Mouse (Mus musculus): ENCODE measurements around the gene AC140267.1. TPM values are rescaled to one million over a fixed set of nuclear protein-coding genes. Genes with fewer than 3 reads are reported as not detected.

The AC140267.1 gene
- polyA plus RNA-seq, 1 experiment from 2014 or later, result not detected

DNA sequence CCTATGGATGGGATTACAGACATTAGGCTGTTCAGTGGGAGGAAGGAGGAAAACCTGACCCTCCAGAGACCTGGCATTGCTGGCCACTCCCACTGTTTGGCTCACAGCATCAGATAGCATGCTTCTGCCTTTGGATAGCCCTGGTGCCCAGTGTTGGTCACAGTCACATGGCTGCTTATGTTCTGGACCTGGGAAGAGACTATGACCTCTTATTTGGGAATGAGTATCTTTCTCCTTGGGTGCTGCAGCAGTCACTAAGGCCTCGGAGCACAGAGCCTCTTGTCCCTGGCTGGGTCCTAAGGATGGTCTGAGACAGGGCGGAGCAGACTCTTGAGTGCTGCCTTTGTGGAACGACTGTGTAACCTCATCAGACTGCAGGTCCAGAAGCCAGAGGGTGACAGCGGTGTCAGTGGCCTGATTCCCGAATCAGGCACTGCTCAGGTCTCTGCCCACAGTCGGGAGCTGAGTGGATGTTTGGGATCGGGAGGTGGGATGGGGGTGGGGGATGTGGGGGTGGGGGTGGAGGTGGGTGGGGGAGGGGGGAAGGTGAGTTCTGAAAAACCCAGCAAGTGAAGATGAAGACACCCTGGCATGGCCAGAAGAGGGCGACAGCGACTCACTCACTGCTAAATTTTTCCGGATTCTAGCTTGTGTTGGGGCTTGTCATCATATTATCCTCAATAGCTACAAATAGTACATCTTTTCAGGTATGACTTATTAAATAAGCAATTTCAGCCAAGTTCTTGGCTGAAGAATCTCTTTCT, 19.7 kb upstream of the AC140267.1 start:
- H3K9ac ChIP-seq, result no peak overlapping the region
- H3K27ac ChIP-seq, result no peak overlapping the region
- H3K9me3 ChIP-seq, result no peaks in the 10 kb centered on the region
- ATAC-seq (ENCODE audit: insufficient read depth, low FRiP score, low read depth), result no peak
- H3K4me1 ChIP-seq, result 0 out of 2 replicates have a peak, but pooled peaks cover 7% of the 10 kb centered on the region
- no peaks in the 10 kb centered on the region for H3K27me3 ChIP-seq (replicated peaks)
- H3K4me2 ChIP-seq, result no peak overlapping the region
- H3K4me3 ChIP-seq (replicated peaks), result no peak overlapping the region
- WGBS, result 10% methylated on average over 10 of the region's 10 CpGs
- H3K36me3 ChIP-seq, result peaks cover 20% of the 10 kb centered on the region; the same call in 1 of the 2 replicates

DNA sequence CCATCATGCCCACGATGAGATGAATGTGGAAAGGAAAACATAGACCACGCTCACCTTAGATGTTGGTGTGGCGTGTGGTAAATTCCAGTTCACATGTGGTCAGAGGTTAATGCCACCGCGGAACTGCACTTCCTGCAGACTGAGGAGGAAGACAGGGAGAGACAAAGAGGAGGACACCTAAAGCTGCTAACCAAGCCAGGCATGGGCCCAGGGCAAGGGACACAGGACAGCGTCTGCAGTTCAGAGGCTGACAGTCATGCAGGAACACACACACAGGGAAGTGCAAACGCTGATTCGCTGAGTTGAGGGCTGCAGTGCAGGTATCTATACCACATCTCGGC, 19.2 kb upstream of the AC140267.1 start:
- Histone ChIP-seq H3K4me3 (replicated peaks) (no peak overlapping the region), H3K9ac (no peak overlapping the region), H3K27ac (no peak overlapping the region), H3K27me3 (replicated peaks) (no peaks in the 10 kb centered on the region), H3K4me2 (no peak overlapping the region), H3K4me1 (0 out of 2 replicates have a peak, but pooled peaks cover 7% of the 10 kb centered on the region), H3K36me3 (peaks cover 18% of the 10 kb centered on the region; the same call in 1 of the 2 replicates), H3K9me3 (no peaks in the 10 kb centered on the region)
- whole genome bisulfite sequencing, result 53% methylated on average over 9 of the region's 9 CpGs
- ATAC-seq (ENCODE audit: insufficient read depth, low FRiP score, low read depth), result no peak

DNA sequence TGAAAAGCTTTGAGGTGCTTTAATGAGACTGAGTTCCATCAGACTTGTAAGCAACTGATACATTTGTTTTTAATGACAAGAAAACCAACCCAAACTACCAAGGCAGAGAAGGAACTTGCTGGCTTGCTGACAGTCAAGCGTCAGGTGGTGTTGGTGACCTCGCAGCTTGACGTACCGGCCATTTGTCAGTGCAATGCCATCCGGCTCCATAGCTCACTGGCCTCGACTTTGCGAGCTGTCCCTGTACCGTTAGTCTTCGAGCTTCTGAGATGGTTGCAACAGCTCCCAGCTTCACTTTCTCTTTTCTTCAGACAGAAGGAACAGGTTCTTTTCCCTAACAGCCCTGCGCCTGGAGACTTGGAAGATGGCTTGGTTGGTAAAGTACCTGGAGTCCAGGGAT, 18.2 kb upstream of the AC140267.1 start:
- H3K4me3 ChIP-seq (replicated peaks), result no peak overlapping the region
- 80% methylated on average over 10 of the region's 10 CpGs for WGBS
- no peak for ATAC-seq (ENCODE audit: insufficient read depth, low FRiP score, low read depth)
- H3K27ac ChIP-seq, result no peak overlapping the region
- H3K9me3 ChIP-seq, result no peaks in the 10 kb centered on the region
- H3K9ac ChIP-seq, result no peak overlapping the region
- H3K36me3 ChIP-seq, result 0 out of 2 replicates have a peak, but pooled peaks cover 7% of the 10 kb centered on the region
- H3K4me2 ChIP-seq, result no peak overlapping the region
- H3K27me3 ChIP-seq (replicated peaks), result no peaks in the 10 kb centered on the region
- H3K4me1 ChIP-seq, result 0 out of 2 replicates have a peak, but pooled peaks cover 7% of the 10 kb centered on the region

DNA sequence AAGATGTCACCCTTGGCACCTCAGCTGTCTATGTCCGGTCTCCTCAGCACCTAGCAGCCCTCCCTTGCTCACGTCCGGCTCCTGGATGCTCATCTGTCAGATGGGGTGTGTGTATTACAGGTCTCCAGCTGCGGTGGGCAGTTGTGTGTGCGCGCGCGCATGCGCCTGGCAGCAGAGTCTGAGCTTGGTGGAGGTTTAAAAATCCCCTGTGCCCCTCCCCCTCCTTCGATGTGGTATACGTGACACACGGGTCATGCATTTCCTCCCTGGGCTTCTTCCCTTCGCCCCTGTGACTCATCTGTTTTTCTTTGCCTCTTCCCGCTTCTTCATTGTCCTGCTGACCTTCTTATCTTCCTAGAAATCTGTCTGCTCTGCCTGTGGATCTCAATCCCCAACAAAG, 16.4 kb upstream of the AC140267.1 start:
- H3K4me3 ChIP-seq (replicated peaks), result no peak overlapping the region
- no peak overlapping the region for H3K27ac ChIP-seq
- H3K9me3 ChIP-seq, result no peaks in the 10 kb centered on the region
- H3K36me3 ChIP-seq, result no peaks in the 10 kb centered on the region
- H3K4me2 ChIP-seq, result peak overlapping the region; percentile 34
- H3K4me1 ChIP-seq, result 0 out of 2 replicates have a peak, but pooled peaks cover 7% of the 10 kb centered on the region
- H3K27me3 ChIP-seq (replicated peaks), result no peaks in the 10 kb centered on the region
- ATAC-seq (ENCODE audit: insufficient read depth, low FRiP score, low read depth), result no peak
- WGBS, result 20% methylated on average over 14 of the region's 14 CpGs
- H3K9ac ChIP-seq, result no peak overlapping the region

DNA sequence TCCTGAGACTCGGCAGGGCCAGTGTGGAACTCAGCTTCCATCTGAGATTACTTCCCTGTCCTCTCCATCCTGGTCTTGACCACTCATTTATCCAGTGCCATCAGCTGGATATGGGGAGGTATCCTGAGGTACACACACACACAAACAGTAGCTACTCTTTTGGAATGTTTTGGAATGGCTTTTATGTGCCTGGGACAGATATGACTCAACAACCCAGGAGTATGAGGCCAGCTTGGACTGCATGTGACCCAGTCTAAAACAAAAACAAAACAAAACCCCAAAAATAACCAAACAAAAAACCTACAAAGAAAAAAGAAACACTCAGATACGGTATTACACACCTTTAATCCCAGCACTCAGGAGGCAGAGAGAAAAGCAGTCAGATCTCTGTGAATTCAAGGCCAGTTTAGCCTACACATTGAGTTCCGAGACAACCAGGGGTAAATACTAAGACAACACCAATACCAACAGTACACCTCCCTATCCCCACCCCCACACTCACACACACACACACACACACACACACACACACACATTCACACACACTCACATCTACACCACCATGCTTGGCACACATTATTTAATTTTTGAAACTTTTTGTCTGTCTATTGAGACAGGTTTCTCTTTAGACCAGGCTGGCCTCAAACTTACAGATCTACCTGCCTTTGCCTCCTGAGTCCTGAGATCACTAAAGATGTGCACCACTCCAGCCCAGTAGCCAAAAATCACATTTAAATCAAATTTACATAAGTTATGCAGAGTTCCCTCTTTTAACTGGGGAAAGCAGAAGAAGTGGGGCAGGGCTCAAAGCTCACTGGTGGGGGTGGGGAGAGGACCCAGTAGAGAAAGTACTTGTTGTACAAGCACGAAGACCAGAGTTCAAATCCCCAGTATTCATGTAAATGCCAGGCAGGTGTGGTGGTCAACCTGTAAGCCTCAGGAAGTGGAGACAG, 15.7 kb upstream of the AC140267.1 start:
- Histone ChIP-seq H3K4me1 (0 out of 2 replicates have a peak, but pooled peaks cover 7% of the 10 kb centered on the region), H3K9ac (no peak overlapping the region), H3K4me3 (replicated peaks) (no peak overlapping the region), H3K4me2 (no peak overlapping the region), H3K9me3 (no peaks in the 10 kb centered on the region), H3K36me3 (no peaks in the 10 kb centered on the region), H3K27ac (no peak overlapping the region), H3K27me3 (replicated peaks) (no peaks in the 10 kb centered on the region)
- WGBS, result 60% methylated on average over 4 of the region's 4 CpGs
- ATAC-seq (ENCODE audit: insufficient read depth, low FRiP score, low read depth), result no peak

DNA sequence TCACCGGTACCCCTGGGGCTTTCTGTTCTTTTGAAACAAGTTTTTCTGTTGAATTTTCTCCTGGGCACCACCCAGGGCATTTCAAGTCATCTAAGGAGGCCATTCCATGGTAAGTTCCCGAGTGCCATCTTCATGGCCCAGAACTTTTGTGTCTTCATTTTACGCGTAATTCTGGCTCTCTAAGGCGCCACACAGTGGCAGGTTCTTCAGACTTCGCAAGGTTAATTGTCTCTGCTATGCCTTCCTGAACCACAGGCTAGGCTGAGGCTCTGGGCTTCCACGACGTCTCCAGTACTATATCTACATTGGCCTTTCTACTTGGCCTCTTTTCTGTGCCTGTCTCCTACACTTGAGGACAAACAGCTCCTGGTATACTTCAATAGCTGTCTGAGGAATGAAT, 14.6 kb upstream of the AC140267.1 start:
- Histone ChIP-seq H3K4me3 (replicated peaks) (no peak overlapping the region), H3K36me3 (no peaks in the 10 kb centered on the region), H3K27ac (no peak overlapping the region), H3K27me3 (replicated peaks) (no peaks in the 10 kb centered on the region), H3K9ac (no peak overlapping the region), H3K4me1 (0 out of 2 replicates have a peak, but pooled peaks cover 7% of the 10 kb centered on the region), H3K9me3 (no peaks in the 10 kb centered on the region), H3K4me2 (no peak overlapping the region)
- ATAC-seq (ENCODE audit: insufficient read depth, low FRiP score, low read depth), result no peak
- 68% methylated on average over 8 of the region's 8 CpGs for WGBS

DNA sequence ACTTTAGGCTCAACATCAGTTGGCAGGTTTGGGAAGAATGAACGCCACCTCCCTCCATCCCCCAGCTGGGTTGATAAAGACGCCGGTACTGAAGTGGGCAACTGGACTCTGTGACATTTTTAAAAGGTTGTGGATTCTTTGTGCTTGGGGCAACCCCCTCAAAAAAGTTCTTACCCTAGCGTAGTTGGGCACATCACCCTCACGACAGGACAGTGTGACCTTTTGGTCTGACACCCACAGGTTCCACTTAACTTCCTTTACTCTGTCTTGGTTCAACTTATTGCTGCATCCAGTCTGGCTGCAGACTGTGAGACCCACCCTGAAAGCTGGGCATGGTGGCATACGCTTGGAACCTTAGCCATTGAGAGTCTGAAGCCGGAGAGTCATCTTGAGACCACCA, 11.9 kb upstream of the AC140267.1 start:
- Histone ChIP-seq H3K9ac (no peak overlapping the region), H3K9me3 (no peaks in the 10 kb centered on the region), H3K36me3 (no peaks in the 10 kb centered on the region), H3K4me3 (replicated peaks) (no peak overlapping the region), H3K4me1 (0 out of 2 replicates have a peak, but pooled peaks cover 7% of the 10 kb centered on the region), H3K4me2 (no peak overlapping the region), H3K27me3 (replicated peaks) (no peaks in the 10 kb centered on the region), H3K27ac (no peak overlapping the region)
- no peak for ATAC-seq (ENCODE audit: insufficient read depth, low FRiP score, low read depth)
- 90% methylated on average over 7 of the region's 7 CpGs for WGBS

DNA sequence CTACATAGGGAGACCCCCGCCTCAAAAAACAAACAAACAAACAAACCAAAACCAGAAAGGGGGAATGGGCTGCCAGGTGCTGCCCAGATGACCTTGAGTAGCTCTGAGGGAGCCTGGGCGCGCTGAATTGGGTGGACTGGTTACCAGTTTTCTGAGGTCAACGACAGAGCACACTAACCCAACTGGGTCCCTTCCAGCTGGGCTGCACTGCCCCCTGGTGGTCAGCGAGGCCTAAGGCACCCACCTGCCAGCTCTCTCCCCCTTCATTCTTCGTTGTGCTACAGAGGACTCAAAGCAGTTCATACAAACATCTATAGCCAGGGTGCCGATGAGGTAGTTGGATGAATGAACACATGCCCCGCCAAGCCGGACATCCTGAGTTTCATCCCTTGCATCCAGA, 10.4 kb upstream of the AC140267.1 start:
- no peaks in the 10 kb centered on the region for H3K9me3 ChIP-seq
- peak; percentile 41 for ATAC-seq (ENCODE audit: insufficient read depth, low FRiP score, low read depth)
- no peaks in the 10 kb centered on the region for H3K36me3 ChIP-seq
- no peak overlapping the region for H3K27ac ChIP-seq
- WGBS, result 26% methylated on average over 9 of the region's 9 CpGs
- H3K9ac ChIP-seq, result no peak overlapping the region
- H3K4me3 ChIP-seq (replicated peaks), result no peak overlapping the region
- H3K4me2 ChIP-seq, result no peak overlapping the region
- no peaks in the 10 kb centered on the region for H3K27me3 ChIP-seq (replicated peaks)
- H3K4me1 ChIP-seq, result no peaks in the 10 kb centered on the region

DNA sequence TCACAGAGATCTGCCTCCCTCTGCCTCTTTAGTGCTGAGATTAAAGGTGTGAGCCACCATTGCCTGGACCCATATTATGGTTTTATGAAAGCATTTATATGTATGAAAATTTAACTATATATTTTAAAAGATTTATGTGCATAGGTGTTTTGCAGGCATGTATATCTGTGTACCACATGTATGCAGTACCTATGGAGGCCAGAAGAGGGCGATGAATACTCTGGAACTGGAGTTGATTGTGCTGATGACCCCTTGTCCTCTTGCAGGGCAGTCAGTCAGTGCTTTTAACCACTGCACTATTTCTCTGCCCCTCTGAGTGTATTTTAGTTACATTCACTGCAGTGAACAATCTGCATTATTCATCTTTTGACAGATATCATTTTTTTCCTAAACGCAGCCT, 9.8 kb upstream of the AC140267.1 start:
- Histone ChIP-seq H3K36me3 (no peaks in the 10 kb centered on the region), H3K4me2 (no peak overlapping the region), H3K4me1 (no peaks in the 10 kb centered on the region), H3K4me3 (replicated peaks) (no peak overlapping the region), H3K9me3 (no peaks in the 10 kb centered on the region), H3K9ac (no peak overlapping the region), H3K27ac (no peak overlapping the region), H3K27me3 (replicated peaks) (no peaks in the 10 kb centered on the region)
- ATAC-seq (ENCODE audit: insufficient read depth, low FRiP score, low read depth), result no peak
- WGBS, result 42% methylated on average over 2 of the region's 2 CpGs

DNA sequence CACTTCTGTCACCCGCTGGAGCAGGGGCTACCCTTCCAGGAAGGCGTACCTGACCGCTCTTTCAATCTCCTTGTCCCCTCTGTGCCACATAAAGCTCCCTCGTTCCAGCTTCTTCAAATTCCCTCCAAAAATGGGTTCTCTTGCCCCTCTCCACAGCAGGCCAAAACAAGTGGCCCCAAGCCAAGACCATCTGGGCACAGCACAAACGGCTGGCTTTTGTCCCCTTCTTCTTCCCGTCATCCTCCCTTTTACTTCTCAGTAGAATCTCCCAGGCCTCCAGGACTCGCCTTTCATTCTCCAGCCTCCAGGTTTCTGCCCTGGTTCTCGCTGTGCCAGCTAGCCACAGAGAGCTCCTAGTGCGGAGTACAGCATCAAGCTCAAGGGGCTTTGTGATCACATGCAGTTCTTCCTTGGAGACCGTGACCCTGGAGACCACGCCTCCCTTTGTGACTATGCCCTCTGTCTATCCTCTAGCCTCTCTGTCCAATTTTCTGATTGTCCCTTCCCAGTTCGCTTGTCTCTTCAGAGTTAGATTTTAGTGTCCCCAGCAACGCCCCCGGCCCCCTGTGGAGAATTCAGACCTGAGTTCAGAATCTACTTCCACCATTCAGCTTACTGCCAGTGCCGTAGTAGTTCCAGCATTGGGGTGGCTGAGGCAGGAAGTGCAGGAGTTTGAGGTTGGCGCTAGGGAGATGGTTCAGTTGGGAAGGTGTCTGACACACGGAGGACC, 7.4 kb upstream of the AC140267.1 start:
- Histone ChIP-seq H3K4me1 (peaks cover 4% of the 10 kb centered on the region; the same call in 1 of the 2 replicates), H3K9me3 (no peaks in the 10 kb centered on the region), H3K27me3 (replicated peaks) (no peaks in the 10 kb centered on the region), H3K27ac (no peak overlapping the region), H3K4me2 (no peak overlapping the region), H3K9ac (no peak overlapping the region), H3K36me3 (no peaks in the 10 kb centered on the region), H3K4me3 (replicated peaks) (no peak overlapping the region)
- no peak for ATAC-seq (ENCODE audit: insufficient read depth, low FRiP score, low read depth)
- WGBS, result 75% methylated on average over 17 of the region's 17 CpGs

DNA sequence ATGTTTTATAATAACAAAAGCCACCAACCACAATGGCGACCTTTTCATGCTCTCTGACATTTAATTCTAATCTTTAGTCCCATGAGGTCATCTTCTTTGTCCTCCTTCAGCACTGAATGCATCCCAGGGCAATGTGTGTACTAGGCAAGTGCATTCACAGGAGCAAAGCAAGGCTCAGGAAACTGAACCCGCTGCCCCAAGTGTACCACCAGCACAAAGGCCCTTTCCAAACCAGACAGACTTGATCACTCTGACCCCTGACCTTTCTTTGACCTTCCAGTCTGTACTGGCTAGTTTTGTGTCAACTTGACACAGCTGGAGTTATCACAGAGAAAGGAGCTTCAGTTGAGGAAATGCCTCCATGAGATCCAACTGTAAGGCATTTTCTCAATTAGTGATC, 3.3 kb upstream of the AC140267.1 start:
- ATAC-seq (ENCODE audit: insufficient read depth, low FRiP score, low read depth), result no peak
- H3K27ac ChIP-seq, result no peak overlapping the region
- H3K4me3 ChIP-seq (replicated peaks), result no peak overlapping the region
- H3K27me3 ChIP-seq (replicated peaks), result no peaks in the 10 kb centered on the region
- no peak overlapping the region for H3K4me2 ChIP-seq
- no peaks in the 10 kb centered on the region for H3K9me3 ChIP-seq
- no peak overlapping the region for H3K9ac ChIP-seq
- H3K36me3 ChIP-seq, result peaks cover 17% of the 10 kb centered on the region; the same call in 1 of the 2 replicates
- peaks cover 16% of the 10 kb centered on the region for H3K4me1 ChIP-seq
- 67% methylated on average over 2 of the region's 2 CpGs for WGBS

All from stomach, embryonic 15.5 days (tissue).